Mouse (Mus musculus) CH12.LX (cell line): Measurements from ENCODE around the gene Slc15a3.

Source experiments
- CHD2 ChIP-seq: IDR thresholded peaks from 2 replicates; pipeline ENCODE4 v1.6.1; 2011; ENCODE audit warnings: low read length, improper control_type of control experiment
- CTCF ChIP-seq, 2 experiments: IDR thresholded peaks in 1 of 2; conservative IDR thresholded peaks in 1 of 2; 2 replicates each; pipeline ENCODE4 v1.5.1; 2011 to 2012; ENCODE audit warnings: low read depth in 2 of 2, low read length in 2 of 2, improper control_type of control experiment in 1 of 2, inconsistent platforms in 1 of 2, mild to moderate bottlenecking in 1 of 2, moderate library complexity in 1 of 2
- IRF4 ChIP-seq: IDR thresholded peaks from 2 replicates; pipeline ENCODE4 v1.6.1; 2014; ENCODE audit warnings: low read depth, mild to moderate bottlenecking, inconsistent platforms, low read length, improper control_type of control experiment
- MAX ChIP-seq: IDR thresholded peaks from 2 replicates; pipeline ENCODE4 v1.6.1; 2011; ENCODE audit warnings: low read length, improper control_type of control experiment
- MEF2A ChIP-seq: IDR thresholded peaks from 2 replicates; pipeline ENCODE4 v1.6.1; 2014; ENCODE audit warnings: low read depth, mild to moderate bottlenecking, inconsistent platforms, low read length, improper control_type of control experiment, borderline replicate concordance
- MYC ChIP-seq: IDR thresholded peaks from 2 replicates; pipeline ENCODE4 v1.6.1; 2011; ENCODE audit warnings: low read depth, mild to moderate bottlenecking, improper control_type of control experiment, low read length
- NELFE ChIP-seq: IDR thresholded peaks from 2 replicates; pipeline ENCODE4 v1.6.1; 2011; ENCODE audit warnings: low read depth, low read length, improper control_type of control experiment
- POLR2A ChIP-seq: IDR thresholded peaks from 2 replicates; pipeline ENCODE4 v1.6.1; 2011; ENCODE audit warnings: low read depth, mild to moderate bottlenecking, improper control_type of control experiment, low read length
- TBP ChIP-seq: conservative IDR thresholded peaks from 2 replicates; pipeline ENCODE4 v1.6.1; 2011; ENCODE audit warnings: low read depth, low read length, improper control_type of control experiment
- ZMIZ1 ChIP-seq: IDR thresholded peaks from 2 replicates; pipeline ENCODE4 v1.6.1; 2012; ENCODE audit warnings: low read depth, mild to moderate bottlenecking, inconsistent platforms, low read length, improper control_type of control experiment

DNA sequence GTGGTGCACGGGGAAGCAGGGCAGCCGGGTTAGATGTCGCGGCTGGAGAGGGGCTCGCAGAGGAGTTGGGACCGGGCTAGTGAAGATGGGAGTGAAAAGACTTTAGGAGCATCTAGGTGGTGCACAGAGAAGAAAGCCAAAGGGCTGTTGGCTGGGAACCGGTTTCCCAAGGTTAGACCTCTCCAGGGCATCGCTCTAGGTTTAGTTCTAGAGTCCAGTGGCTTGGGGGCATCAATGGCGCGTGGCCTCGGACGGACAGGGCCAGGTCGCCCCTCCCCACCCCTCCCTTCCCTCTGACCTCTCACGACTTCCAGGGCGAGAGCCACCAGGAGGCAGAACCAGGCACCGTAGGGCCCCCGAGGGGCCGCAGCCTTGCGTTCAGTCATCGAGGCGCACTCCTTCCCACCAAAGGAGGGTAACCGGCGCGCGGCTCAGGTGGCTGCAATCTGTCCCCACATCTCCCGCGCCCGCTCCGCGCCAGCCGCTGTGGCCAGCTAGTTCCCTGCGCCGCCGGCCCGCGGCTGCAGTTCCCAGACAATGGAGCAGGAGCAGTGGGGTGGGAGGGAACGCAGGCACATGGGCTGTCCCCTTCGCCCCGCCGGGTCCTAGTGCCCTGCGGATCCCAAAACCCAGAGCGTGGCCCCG is 29.8 kb downstream of the Slc15a3 start:
- TF ChIP-seq CTCF (conservative IDR thresholded peaks at IDR 0.05 in 1 of 2, IDR thresholded peaks at IDR 0.05 in 1 of 2; ENCODE audit: low read depth in 2 of 2, low read length in 2 of 2) (no peak), TBP (no peak), CHD2 (no peak), POLR2A (no peak), MYC (no peak), MAX (no peak), IRF4 (no peak), MEF2A (no peak), NELFE (no peak), ZMIZ1 (no peak)
